Mouse (Mus musculus) lung, embryonic 16.5 days (tissue): Measurements from ENCODE around the gene Gm6793. TPM values are rescaled to one million over a fixed set of nuclear protein-coding genes. Genes with fewer than 3 reads are reported as not detected.

ENCODE experiments used
- ATAC-seq: fragments of 200-750 bp; cut with Nextera tagmentation; 2 replicates; pipeline ENCODE4 v1.8.0; 2017; ENCODE audit warnings: low read depth, mild to moderate bottlenecking, moderate library complexity
- H3K27ac ChIP-seq: fragments of 300-500 bp; sonication (generic); 2 replicates; pipeline ENCODE4 v1.5.1; 2014; ENCODE audit warnings: mild to moderate bottlenecking, control low read depth, low read length
- H3K27me3 ChIP-seq: fragments of 300-500 bp; sonication (generic); 2 replicates; pipeline ENCODE4 v1.6.1; 2014; ENCODE audit warnings: low read depth, low read length, mixed read lengths; ENCODE audit not compliant: control insufficient read depth, insufficient read depth
- H3K36me3 ChIP-seq: fragments of 300-500 bp; sonication (generic); 2 replicates; pipeline ENCODE4 v1.6.1; 2014; ENCODE audit warnings: low read length; ENCODE audit not compliant: control insufficient read depth, insufficient read depth
- H3K4me1 ChIP-seq: fragments of 300-500 bp; sonication (generic); replicated peaks from 2 replicates; pipeline ENCODE4 v1.6.1; 2014; ENCODE audit warnings: low read length, mixed read lengths; ENCODE audit not compliant: control insufficient read depth, insufficient read depth
- H3K4me2 ChIP-seq: fragments of 300-500 bp; sonication (generic); 2 replicates; pipeline ENCODE4 v1.6.1; 2014; ENCODE audit warnings: low read depth, low read length, control low read depth
- H3K4me3 ChIP-seq: fragments of 300-500 bp; sonication (generic); 2 replicates; pipeline ENCODE4 v1.5.1; 2014; ENCODE audit warnings: mild to moderate bottlenecking, low read length, control low read depth
- H3K9ac ChIP-seq: fragments of 300-500 bp; sonication (generic); 2 replicates; pipeline ENCODE4 v1.6.1; 2014; ENCODE audit warnings: low read length, control low read depth
- H3K9me3 ChIP-seq: fragments of 300-500 bp; sonication (generic); 2 replicates; pipeline ENCODE4 v1.6.1; 2016; ENCODE audit warnings: low read length; ENCODE audit not compliant: control insufficient read depth
- WGBS: fragments of 180-500 bp; shearing (Covaris S2); extraction: QIAGEN DNeasy Blood & Tissue Kit; methylation state at CpG from one replicate; pipeline ENCODE4 v1.1.7; 2014; 5-methylcytosine and 5-hydroxymethylcytosine counted together
- polyA plus RNA-seq: library from polyadenylated mRNA; unstranded; fragments of >200 nt; fragmentation: Nextera tagmentation; extraction: Ambion mirVana; gene quantifications from 2 replicates; pipeline ENCODE4 v1.2.1, GENCODE M21; 2015

Gene Gm6793
- polyA plus RNA-seq, 1 experiment from 2014 or later = 0.58 TPM

- Histone ChIP-seq H3K27me3 (no peaks in the 10 kb centered on the region), H3K4me3 (no peak overlapping the region), H3K4me1 (peaks cover 3% of the 10 kb centered on the region; the same call in 1 of the 2 replicates), H3K9ac (no peak overlapping the region), H3K27ac (no peak overlapping the region), H3K36me3 (peaks cover 38% of the 10 kb centered on the region), H3K9me3 (no peaks in the 10 kb centered on the region), H3K4me2 (peak overlapping the region; percentile 68)
- ATAC-seq = no peak
- WGBS = 58% methylated on average over 3 of the region's 3 CpGs
These were observed 22.2 kb downstream of the Gm6793 start for GRCm38 (mm10) chr8:111992703-111993039.

- no peak within 1 kb of the TSS for H3K27ac ChIP-seq
- WGBS = 2% methylated on average over 33 of the region's 33 CpGs
- peak within 1 kb of the TSS; percentile 68 for H3K4me2 ChIP-seq
- H3K4me3 ChIP-seq = peak within 1 kb of the TSS; percentile 80
- peaks cover 33% of the 10 kb centered on the region for H3K36me3 ChIP-seq
- H3K9ac ChIP-seq = peak within 1 kb of the TSS; percentile 80
- peak; percentile 96 for ATAC-seq
- peaks cover 3% of the 10 kb centered on the region; the same call in 1 of the 2 replicates for H3K4me1 ChIP-seq
- no peaks in the 10 kb centered on the region for H3K9me3 ChIP-seq
- no peaks in the 10 kb centered on the region for H3K27me3 ChIP-seq
These were observed 22.7 kb downstream of the Gm6793 start, which contains the start of gene Adat1 for GRCm38 (mm10) chr8:111992013-111992702. Gene Adat1 (minus strand): TSS chr8:111992302.

GRCm38 (mm10) chr8:111991278-111991677, 23.6 kb downstream of the Gm6793 start:
- ATAC-seq = no peak
- Histone ChIP-seq H3K9me3 (no peaks in the 10 kb centered on the region), H3K4me1 (peaks cover 3% of the 10 kb centered on the region; the same call in 1 of the 2 replicates), H3K27ac (no peak overlapping the region), H3K36me3 (peaks cover 26% of the 10 kb centered on the region), H3K4me3 (peak overlapping the region; percentile 80), H3K4me2 (peak overlapping the region; percentile 68), H3K9ac (peak overlapping the region; percentile 80), H3K27me3 (no peaks in the 10 kb centered on the region)
- WGBS = 42% methylated on average over 8 of the region's 8 CpGs

- Histone ChIP-seq H3K4me1 (peaks cover 3% of the 10 kb centered on the region; the same call in 1 of the 2 replicates), H3K9ac (no peak overlapping the region), H3K27ac (no peak overlapping the region), H3K9me3 (no peaks in the 10 kb centered on the region), H3K4me2 (no peak overlapping the region), H3K36me3 (peaks cover 23% of the 10 kb centered on the region), H3K4me3 (no peak overlapping the region), H3K27me3 (no peaks in the 10 kb centered on the region)
- ATAC-seq = 0 out of 2 replicates have a peak, but pooled peaks have one; percentile 18
- 13% methylated on average over 7 of the region's 7 CpGs for WGBS
These were observed 24.9 kb downstream of the Gm6793 start for GRCm38 (mm10) chr8:111989911-111990310.

GRCm38 (mm10) chr8:111984511-111984910, 30.3 kb downstream of the Gm6793 start:
- Histone ChIP-seq H3K27me3 (no peaks in the 10 kb centered on the region), H3K36me3 (peaks cover 18% of the 10 kb centered on the region), H3K4me2 (no peak overlapping the region), H3K9ac (no peak overlapping the region), H3K27ac (no peak overlapping the region), H3K4me3 (no peak overlapping the region), H3K4me1 (no peaks in the 10 kb centered on the region), H3K9me3 (no peaks in the 10 kb centered on the region)
- ATAC-seq = no peak
- 69% methylated on average over 10 of the region's 10 CpGs for WGBS

GRCm38 (mm10) chr8:111982116-111982515, 32.7 kb downstream of the Gm6793 start:
- Histone ChIP-seq H3K4me2 (no peak overlapping the region), H3K27me3 (no peaks in the 10 kb centered on the region), H3K9ac (no peak overlapping the region), H3K4me1 (no peaks in the 10 kb centered on the region), H3K27ac (no peak overlapping the region), H3K4me3 (no peak overlapping the region), H3K36me3 (peaks cover 14% of the 10 kb centered on the region), H3K9me3 (no peaks in the 10 kb centered on the region)
- WGBS = 69% methylated on average over 7 of the region's 7 CpGs
- ATAC-seq = no peak

GRCm38 (mm10) chr8:111978147-111978546, 36.7 kb downstream of the Gm6793 start:
- Histone ChIP-seq H3K4me1 (no peaks in the 10 kb centered on the region), H3K4me2 (no peak overlapping the region), H3K36me3 (peaks cover 29% of the 10 kb centered on the region), H3K9ac (no peak overlapping the region), H3K27ac (no peak overlapping the region), H3K27me3 (no peaks in the 10 kb centered on the region), H3K4me3 (no peak overlapping the region), H3K9me3 (no peaks in the 10 kb centered on the region)
- 64% methylated on average over 10 of the region's 10 CpGs for WGBS
- ATAC-seq = no peak

GRCm38 (mm10) chr8:111976326-111976725, 38.5 kb downstream of the Gm6793 start:
- H3K9me3 ChIP-seq = no peaks in the 10 kb centered on the region
- no peak overlapping the region for H3K27ac ChIP-seq
- H3K36me3 ChIP-seq = peaks cover 23% of the 10 kb centered on the region
- H3K9ac ChIP-seq = no peak overlapping the region
- no peak overlapping the region for H3K4me2 ChIP-seq
- no peak for ATAC-seq
- WGBS = 79% methylated on average over 2 of the region's 2 CpGs
- no peak overlapping the region for H3K4me3 ChIP-seq
- H3K27me3 ChIP-seq = no peaks in the 10 kb centered on the region
- no peaks in the 10 kb centered on the region for H3K4me1 ChIP-seq

GRCm38 (mm10) chr8:111975706-111976105, 39.1 kb downstream of the Gm6793 start:
- ATAC-seq = no peak
- H3K36me3 ChIP-seq = peaks cover 23% of the 10 kb centered on the region
- WGBS = 96% methylated on average over 2 of the region's 2 CpGs

More at GRCm38 (mm10) chr8:111975706-111976105, 39.1 kb downstream of the Gm6793 start:
- Histone ChIP-seq H3K9me3 (no peaks in the 10 kb centered on the region), H3K4me2 (no peak overlapping the region), H3K9ac (no peak overlapping the region), H3K27me3 (no peaks in the 10 kb centered on the region), H3K4me3 (no peak overlapping the region), H3K27ac (no peak overlapping the region), H3K4me1 (no peaks in the 10 kb centered on the region)
